ENCODE assay signal across 15 mouse cellular contexts in the genomic region with DNA sequence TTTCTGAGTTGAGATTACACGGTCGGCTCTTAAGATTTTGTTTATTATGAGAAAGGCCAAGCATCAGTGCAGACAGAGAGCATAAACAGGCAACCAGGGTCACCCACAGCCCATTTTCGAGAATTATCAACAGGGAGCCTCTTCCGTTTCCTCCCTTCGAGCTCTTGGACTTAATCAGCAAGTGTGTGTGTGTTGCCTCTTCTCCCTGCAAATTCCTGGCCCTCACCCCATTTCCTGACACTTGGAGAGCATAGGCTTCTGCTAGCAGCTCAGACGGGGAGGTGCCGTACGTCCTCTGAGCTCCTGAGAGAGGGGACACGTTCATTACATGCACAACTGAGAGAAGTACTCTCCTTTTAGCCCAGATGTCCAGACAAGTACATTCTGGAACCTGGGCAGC. TPM values are rescaled to one million over a fixed set of nuclear protein-coding genes. Genes with fewer than 3 reads are reported as not detected.
A peak's percentile ranks its signal among the peaks of the same experiment; 100 is the strongest.
DNase-seq lines count a peak whose midpoint lies in the region; ATAC-seq and TF ChIP-seq lines count a peak whose summit lies in the region.
"Had no signal": no experiment of that assay in that cellular context is flagged by ENCODE, and none has a peak within 500 bp of the region (broad histone marks: within the 10 kb centered on the region; RNA-seq: fewer than 3 reads in every experiment).

No protein-coding gene starts in this region.

- no peak for TF ChIP-seq CTCF in testis, adult 2 months (IDR thresholded peaks at IDR 0.05; ENCODE audit: control insufficient read depth, insufficient read depth, insufficient replicate concordance, low read depth, low read length)

- no peaks in the 10 kb centered on the region for H3K27me3 ChIP-seq in intestine, embryonic 16.5 days (replicated peaks; ENCODE audit: control insufficient read depth, insufficient read depth, low read length)
- no peaks in the 10 kb centered on the region for H3K27me3 ChIP-seq in intestine, embryonic 15.5 days (replicated peaks)
- no peaks in the 10 kb centered on the region for H3K27me3 ChIP-seq in testis, adult 2 months (ENCODE audit: control insufficient read depth, insufficient read depth, low read length)
- H3K27me3 ChIP-seq in liver, embryonic 12.5 days (replicated peaks) = no peaks in the 10 kb centered on the region
- H3K27me3 ChIP-seq in stomach, embryonic 16.5 days (ENCODE audit: control insufficient read depth, insufficient read depth, low read length) = no peaks in the 10 kb centered on the region
- H3K27me3 ChIP-seq: forebrain, embryonic 15.5 days; limb, embryonic 15.5 days had no signal

- 51% methylated on average over 9 of the region's 9 CpGs for WGBS in intestine, embryonic 16.5 days
- WGBS in intestine, embryonic 15.5 days = 46% methylated on average over 9 of the region's 9 CpGs
- 44% methylated on average over 9 of the region's 9 CpGs for WGBS in liver, embryonic 12.5 days (ENCODE audit: insufficient replicate concordance)
- 48% methylated on average over 9 of the region's 9 CpGs for WGBS in stomach, embryonic 16.5 days

- no peak overlapping the region for H3K4me3 ChIP-seq in intestine, embryonic 16.5 days (ENCODE audit: low read length)
- H3K4me3 ChIP-seq in intestine, embryonic 15.5 days (replicated peaks) = no peak overlapping the region
- no peak overlapping the region for H3K4me3 ChIP-seq in testis, adult 2 months (ENCODE audit: control insufficient read depth, low read depth, low read length)
- no peak overlapping the region for H3K4me3 ChIP-seq in liver, embryonic 12.5 days
- H3K4me3 ChIP-seq in stomach, embryonic 16.5 days (replicated peaks; ENCODE audit: low read length) = no peak overlapping the region
- H3K4me3 ChIP-seq: forebrain, embryonic 15.5 days; limb, embryonic 15.5 days had no signal

- ATAC-seq in intestine, embryonic 16.5 days = peak; percentile 26; the same call in 1 of the 2 replicates
- no peak for ATAC-seq in intestine, embryonic 15.5 days
- no peak for ATAC-seq in liver, embryonic 12.5 days
- 0 out of 2 replicates have a peak, but pooled peaks have one; percentile 45 for ATAC-seq in stomach, embryonic 16.5 days (ENCODE audit: insufficient read depth, low FRiP score)
- ATAC-seq: forebrain, embryonic 15.5 days; hindbrain, postnatal 0 days had no signal

- no peaks in the 10 kb centered on the region for H3K36me3 ChIP-seq in intestine, embryonic 16.5 days (ENCODE audit: control insufficient read depth, insufficient read depth, low read length)
- no peaks in the 10 kb centered on the region for H3K36me3 ChIP-seq in intestine, embryonic 15.5 days
- H3K36me3 ChIP-seq in testis, adult 2 months (ENCODE audit: control insufficient read depth, insufficient read depth, low read length) = no peaks in the 10 kb centered on the region
- no peaks in the 10 kb centered on the region for H3K36me3 ChIP-seq in liver, embryonic 12.5 days
- H3K36me3 ChIP-seq in stomach, embryonic 16.5 days (ENCODE audit: control insufficient read depth, insufficient read depth, low read length) = no peaks in the 10 kb centered on the region
- H3K36me3 ChIP-seq: forebrain, embryonic 15.5 days; limb, embryonic 15.5 days had no signal

- no peak for TF ChIP-seq POLR2A in testis, adult 2 months (IDR thresholded peaks at IDR 0.05; ENCODE audit: control insufficient read depth, low read depth, low read length)

- no peak overlapping the region for H3K27ac ChIP-seq in intestine, embryonic 16.5 days (ENCODE audit: low read length)
- no peak overlapping the region for H3K27ac ChIP-seq in intestine, embryonic 15.5 days
- H3K27ac ChIP-seq in testis, adult 2 months (ENCODE audit: control insufficient read depth, insufficient read depth, low read depth, low read length) = 0 out of 2 replicates have a peak overlapping the region, but pooled peaks have one; percentile 42
- H3K27ac ChIP-seq in liver, embryonic 12.5 days = 0 out of 2 replicates have a peak overlapping the region, but pooled peaks have one; percentile 17
- no peak overlapping the region for H3K27ac ChIP-seq in stomach, embryonic 16.5 days (ENCODE audit: low read length)
- H3K27ac ChIP-seq: forebrain, embryonic 15.5 days; hindbrain, postnatal 0 days; limb, embryonic 15.5 days had no signal

- DNase-seq in testis, postnatal 14 days (ENCODE audit: low spot score) = no peak
- no peak for DNase-seq in B cell, adult 2 months
- no peak for DNase-seq in thymus, postnatal 10 days (ENCODE audit: low spot score in 2 of 2)
- DNase-seq: adrenal gland, postnatal 10 days; cerebellum, adult 11 months; thymus, postnatal 36 days had no signal

- no peak overlapping the region for H3K4me2 ChIP-seq in intestine, embryonic 16.5 days (ENCODE audit: low read depth, low read length)
- no peak overlapping the region for H3K4me2 ChIP-seq in intestine, embryonic 15.5 days (replicated peaks)
- H3K4me2 ChIP-seq in liver, embryonic 12.5 days = no peak overlapping the region
- no peak overlapping the region for H3K4me2 ChIP-seq in stomach, embryonic 16.5 days (ENCODE audit: low read depth, low read length)
- H3K4me2 ChIP-seq: forebrain, embryonic 15.5 days; limb, embryonic 15.5 days had no signal

- H3K9me3 ChIP-seq in intestine, embryonic 16.5 days (ENCODE audit: control insufficient read depth, low read length) = no peaks in the 10 kb centered on the region
- no peaks in the 10 kb centered on the region for H3K9me3 ChIP-seq in intestine, embryonic 15.5 days
- no peaks in the 10 kb centered on the region for H3K9me3 ChIP-seq in liver, embryonic 12.5 days (replicated peaks)
- no peaks in the 10 kb centered on the region for H3K9me3 ChIP-seq in stomach, embryonic 16.5 days (replicated peaks; ENCODE audit: control insufficient read depth, low read length)
- H3K9me3 ChIP-seq: forebrain, embryonic 15.5 days; limb, embryonic 15.5 days had no signal

- H3K9ac ChIP-seq in intestine, embryonic 16.5 days (ENCODE audit: low read depth, low read length) = no peak overlapping the region
- no peak overlapping the region for H3K9ac ChIP-seq in intestine, embryonic 15.5 days
- H3K9ac ChIP-seq in liver, embryonic 12.5 days = no peak overlapping the region
- H3K9ac ChIP-seq in stomach, embryonic 16.5 days (ENCODE audit: low read length) = no peak overlapping the region
- H3K9ac ChIP-seq: forebrain, embryonic 15.5 days; limb, embryonic 15.5 days had no signal

- H3K4me1 ChIP-seq in intestine, embryonic 16.5 days (ENCODE audit: control insufficient read depth, insufficient read depth, low read length) = no peaks in the 10 kb centered on the region
- 0 out of 2 replicates have a peak, but pooled peaks cover 2% of the 10 kb centered on the region for H3K4me1 ChIP-seq in intestine, embryonic 15.5 days (replicated peaks)
- H3K4me1 ChIP-seq in testis, adult 2 months (ENCODE audit: control insufficient read depth, insufficient read depth, low read length) = peaks cover 6% of the 10 kb centered on the region
- 0 out of 2 replicates have a peak, but pooled peaks cover 3% of the 10 kb centered on the region for H3K4me1 ChIP-seq in liver, embryonic 12.5 days
- H3K4me1 ChIP-seq in stomach, embryonic 16.5 days (ENCODE audit: control insufficient read depth, insufficient read depth, low read length) = peaks cover 4% of the 10 kb centered on the region; the same call in 1 of the 2 replicates
- H3K4me1 ChIP-seq: limb, embryonic 15.5 days had no signal

RNA-seq across cellular contexts. Expression of a gene that starts 10.4 kb away (rescaled TPM):
- not detected in 2 replicates for polyA plus RNA-seq in intestine, embryonic 16.5 days (2015; fragmentation: Nextera tagmentation; extraction: Ambion mirVana)
- not detected in 2 replicates for polyA plus RNA-seq in intestine, embryonic 15.5 days (2015; fragmentation: Nextera tagmentation; extraction: Ambion mirVana)
- 23.9 and 27.6 TPM in 2 replicates for polyA plus RNA-seq in testis, adult 2 months (2012; rRNA removed)
- polyA plus RNA-seq in liver, embryonic 12.5 days (2016; fragmentation: Nextera tagmentation; extraction: Ambion mirVana) = 0.17 and 0.20 TPM in 2 replicates
- not detected in 2 replicates for polyA plus RNA-seq in stomach, embryonic 16.5 days (2015; fragmentation: Nextera tagmentation; extraction: Ambion mirVana)
- polyA plus RNA-seq: forebrain, embryonic 15.5 days; hindbrain, postnatal 0 days; limb, embryonic 15.5 days; small intestine, adult 2 months had no signal

RNA-seq across cellular contexts. Expression of a gene that starts 27.0 kb away (rescaled TPM):
- polyA plus RNA-seq in intestine, embryonic 16.5 days (2015; fragmentation: Nextera tagmentation; extraction: Ambion mirVana) = 7.0 and 10.4 TPM in 2 replicates
- polyA plus RNA-seq in intestine, embryonic 15.5 days (2015; fragmentation: Nextera tagmentation; extraction: Ambion mirVana) = 3.0 and 5.1 TPM in 2 replicates
- 8.9 and 9.0 TPM in 2 replicates for polyA plus RNA-seq in testis, adult 2 months (2012; rRNA removed)
- 0.37 and 0.43 TPM in 2 replicates for polyA plus RNA-seq in liver, embryonic 12.5 days (2016; fragmentation: Nextera tagmentation; extraction: Ambion mirVana)
- 0.99 and 1.3 TPM in 2 replicates for polyA plus RNA-seq in stomach, embryonic 16.5 days (2015; fragmentation: Nextera tagmentation; extraction: Ambion mirVana)
- polyA plus RNA-seq: forebrain, embryonic 15.5 days; hindbrain, postnatal 0 days had no signal

RNA-seq across cellular contexts. Expression of a gene that starts 37.9 kb away (rescaled TPM):
- polyA plus RNA-seq in intestine, embryonic 16.5 days (2015; fragmentation: Nextera tagmentation; extraction: Ambion mirVana) = not detected in 2 replicates
- polyA plus RNA-seq in intestine, embryonic 15.5 days (2015; fragmentation: Nextera tagmentation; extraction: Ambion mirVana) = not detected in 2 replicates
- 11.7 and 16.1 TPM in 2 replicates for polyA plus RNA-seq in testis, adult 2 months (2012; rRNA removed)
- 0.31 and 0.44 TPM in 2 replicates for polyA plus RNA-seq in liver, embryonic 12.5 days (2016; fragmentation: Nextera tagmentation; extraction: Ambion mirVana)
- polyA plus RNA-seq in stomach, embryonic 16.5 days (2015; fragmentation: Nextera tagmentation; extraction: Ambion mirVana) = 0.12 TPM in 1 of 2 replicates, not detected in the other
- polyA plus RNA-seq: forebrain, embryonic 15.5 days; hindbrain, postnatal 0 days; limb, embryonic 15.5 days; small intestine, adult 2 months had no signal

RNA-seq across cellular contexts. Expression of a gene that starts 44.7 kb away (rescaled TPM):
- 0.93 and 2.6 TPM in 2 replicates for polyA plus RNA-seq in intestine, embryonic 16.5 days (2015; fragmentation: Nextera tagmentation; extraction: Ambion mirVana)
- polyA plus RNA-seq in intestine, embryonic 15.5 days (2015; fragmentation: Nextera tagmentation; extraction: Ambion mirVana) = 0.73 and 0.93 TPM in 2 replicates
- not detected in 2 replicates for polyA plus RNA-seq in testis, adult 2 months (2012; rRNA removed)
- polyA plus RNA-seq in liver, embryonic 12.5 days (2016; fragmentation: Nextera tagmentation; extraction: Ambion mirVana) = 0.14 TPM in 1 of 2 replicates, not detected in the other
- polyA plus RNA-seq in stomach, embryonic 16.5 days (2015; fragmentation: Nextera tagmentation; extraction: Ambion mirVana) = 3.1 and 5.2 TPM in 2 replicates
- polyA plus RNA-seq: forebrain, embryonic 15.5 days; hindbrain, postnatal 0 days had no signal

RNA-seq across cellular contexts. Expression of a gene that starts 52.0 kb away (rescaled TPM):
- not detected in 2 replicates for polyA plus RNA-seq in intestine, embryonic 16.5 days (2015; fragmentation: Nextera tagmentation; extraction: Ambion mirVana)
- not detected in 2 replicates for polyA plus RNA-seq in intestine, embryonic 15.5 days (2015; fragmentation: Nextera tagmentation; extraction: Ambion mirVana)
- polyA plus RNA-seq in testis, adult 2 months (2012; rRNA removed) = 0.31 and 0.35 TPM in 2 replicates
- polyA plus RNA-seq in liver, embryonic 12.5 days (2016; fragmentation: Nextera tagmentation; extraction: Ambion mirVana) = not detected in 2 replicates
- polyA plus RNA-seq in stomach, embryonic 16.5 days (2015; fragmentation: Nextera tagmentation; extraction: Ambion mirVana) = 0.08 TPM in 1 of 2 replicates, not detected in the other
- polyA plus RNA-seq: forebrain, embryonic 15.5 days; small intestine, adult 2 months had no signal

Comparison
In these comparisons a context has a peak if more than half of its experiments do, and no peak if none do; other contexts are left out.
1. ATAC-seq: peak in intestine, embryonic 16.5 days (single experiment) and stomach, embryonic 16.5 days (single experiment); none in intestine, embryonic 15.5 days (single experiment) and liver, embryonic 12.5 days (single experiment).
2. H3K27ac ChIP-seq: peak in testis, adult 2 months (single experiment) and liver, embryonic 12.5 days (single experiment); none in intestine, embryonic 16.5 days (single experiment), intestine, embryonic 15.5 days (single experiment) and stomach, embryonic 16.5 days (single experiment).
3. RNA of a gene that starts 10.4 kb away (polyA plus RNA-seq): 23.9 to 27.6 TPM in testis, adult 2 months; 0.17 to 0.20 TPM in liver, embryonic 12.5 days, not detected in stomach, embryonic 16.5 days, not detected in intestine, embryonic 16.5 days and not detected in intestine, embryonic 15.5 days; every median in the first group is over 10 times any median in the second.